Mouse (Mus musculus) neural tube, embryonic 11.5 days (tissue): ENCODE measurements at regions not wholly inside any gene's neighbourhood (a gene's known extent, or its start where the extent isn't known, plus 50 kb on each side); places are given as distances from the start of the nearest gene placed in this dataset.

Experiments used
- ATAC-seq: fragments of 200-750 bp; cut with Nextera tagmentation; 2 replicates; pipeline ENCODE4 v1.8.0; 2017; ENCODE audit warnings: moderate number of reproducible peaks, mild to moderate bottlenecking, moderate TSS enrichment, moderate library complexity; ENCODE audit not compliant: insufficient read depth, low FRiP score, low TSS enrichment
- DNase-seq: peaks from one replicate; pipeline ENCODE4 v3.0.0-alpha.2; 2015; ENCODE audit warnings: low spot score
- H3K27ac ChIP-seq: fragments of 300-500 bp; sonication (generic); 2 replicates; pipeline ENCODE4 v1.5.1; 2014; ENCODE audit warnings: low read depth, mild to moderate bottlenecking, low read length
- H3K27me3 ChIP-seq: fragments of 300-500 bp; sonication (generic); 2 replicates; pipeline ENCODE4 v1.6.1; 2014; ENCODE audit warnings: mild to moderate bottlenecking, low read length, mixed read lengths; ENCODE audit not compliant: control insufficient read depth, insufficient read depth
- H3K36me3 ChIP-seq: fragments of 300-500 bp; sonication (generic); 2 replicates; pipeline ENCODE4 v1.6.1; 2014; ENCODE audit warnings: mild to moderate bottlenecking, low read length, moderate library complexity, mixed read lengths; ENCODE audit not compliant: control insufficient read depth, insufficient read depth
- H3K4me1 ChIP-seq: fragments of 300-500 bp; sonication (generic); 2 replicates; pipeline ENCODE4 v1.6.1; 2014; ENCODE audit warnings: low read length, mixed read lengths; ENCODE audit not compliant: control insufficient read depth, insufficient read depth
- H3K4me2 ChIP-seq: fragments of 300-500 bp; sonication (generic); 2 replicates; pipeline ENCODE4 v1.6.1; 2014; ENCODE audit warnings: low read depth, mild to moderate bottlenecking, moderate library complexity
- H3K4me3 ChIP-seq: fragments of 300-500 bp; sonication (generic); 2 replicates; pipeline ENCODE4 v1.5.1; 2014; ENCODE audit warnings: low read depth, low read length
- H3K9ac ChIP-seq: fragments of 300-500 bp; sonication (generic); 2 replicates; pipeline ENCODE4 v1.6.1; 2014; ENCODE audit warnings: mild to moderate bottlenecking, low read length
- H3K9me3 ChIP-seq: fragments of 300-500 bp; sonication (generic); 2 replicates; pipeline ENCODE4 v1.6.1; 2016; ENCODE audit warnings: low read length; ENCODE audit not compliant: control insufficient read depth
- WGBS: fragments of 180-500 bp; shearing (Covaris S2); extraction: QIAGEN DNeasy Blood & Tissue Kit; methylation state at CpG from one replicate; pipeline ENCODE4 v1.1.7; 2014; 5-methylcytosine and 5-hydroxymethylcytosine counted together

GRCm38 (mm10) chr1:80874140-80874849 lies 116.0 kb upstream of the Dock10 start:
- ATAC-seq (no peak), DNase-seq (no peak)
- WGBS: 87% methylated on average over 4 of the region's 4 CpGs

GRCm38 (mm10) chr1:80873596-80873995 lies 115.3 kb upstream of the Dock10 start:
- Histone ChIP-seq H3K4me2 (no peak overlapping the region), H3K4me3 (no peak overlapping the region), H3K9me3 (no peaks in the 10 kb centered on the region), H3K9ac (no peak overlapping the region), H3K27ac (no peak overlapping the region), H3K36me3 (no peaks in the 10 kb centered on the region), H3K4me1 (no peaks in the 10 kb centered on the region), H3K27me3 (no peaks in the 10 kb centered on the region)
- 80% methylated on average over 2 of the region's 2 CpGs for WGBS
- no peak for DNase-seq
- ATAC-seq: no peak

More at GRCm38 (mm10) chr1:80874140-80874849, 116.0 kb upstream of the Dock10 start:
- Histone ChIP-seq H3K4me2 (no peak overlapping the region), H3K9me3 (no peaks in the 10 kb centered on the region), H3K4me1 (no peaks in the 10 kb centered on the region), H3K27me3 (no peaks in the 10 kb centered on the region), H3K9ac (no peak overlapping the region), H3K36me3 (no peaks in the 10 kb centered on the region), H3K4me3 (no peak overlapping the region), H3K27ac (no peak overlapping the region)

- H3K4me2 ChIP-seq: no peak overlapping the region
- no peak overlapping the region for H3K27ac ChIP-seq
- H3K4me3 ChIP-seq: no peak overlapping the region
- no peaks in the 10 kb centered on the region for H3K4me1 ChIP-seq
- no peaks in the 10 kb centered on the region for H3K27me3 ChIP-seq
- ATAC-seq (no peak), DNase-seq (no peak)
- H3K36me3 ChIP-seq: no peaks in the 10 kb centered on the region
- no peak overlapping the region for H3K9ac ChIP-seq
- H3K9me3 ChIP-seq: no peaks in the 10 kb centered on the region
These were observed 110.5 kb upstream of the Dock10 start for GRCm38 (mm10) chr1:80868805-80869204.

- Histone ChIP-seq H3K36me3 (no peaks in the 10 kb centered on the region), H3K4me2 (no peak overlapping the region), H3K4me3 (no peak overlapping the region), H3K9me3 (no peaks in the 10 kb centered on the region), H3K27ac (no peak overlapping the region), H3K9ac (no peak overlapping the region), H3K4me1 (no peaks in the 10 kb centered on the region), H3K27me3 (no peaks in the 10 kb centered on the region)
- DNase-seq (no peak), ATAC-seq (no peak)
- WGBS: 86% methylated on average over 2 of the region's 2 CpGs
These were observed 98.7 kb upstream of the Dock10 start for GRCm38 (mm10) chr1:80856981-80857380.

- no peaks in the 10 kb centered on the region for H3K27me3 ChIP-seq
- no peak overlapping the region for H3K4me2 ChIP-seq
- no peak overlapping the region for H3K27ac ChIP-seq
- no peak for DNase-seq
- no peak overlapping the region for H3K4me3 ChIP-seq
- H3K4me1 ChIP-seq: no peaks in the 10 kb centered on the region
- no peak for ATAC-seq
- H3K9me3 ChIP-seq: no peaks in the 10 kb centered on the region
- H3K36me3 ChIP-seq: no peaks in the 10 kb centered on the region
- H3K9ac ChIP-seq: no peak overlapping the region
- WGBS: 86% methylated on average over 2 of the region's 2 CpGs
These were observed 96.8 kb upstream of the Dock10 start for GRCm38 (mm10) chr1:80854945-80855656.

- Histone ChIP-seq H3K4me1 (no peaks in the 10 kb centered on the region), H3K27me3 (no peaks in the 10 kb centered on the region), H3K4me2 (no peak overlapping the region), H3K36me3 (no peaks in the 10 kb centered on the region), H3K9me3 (no peaks in the 10 kb centered on the region), H3K27ac (no peak overlapping the region), H3K9ac (no peak overlapping the region), H3K4me3 (no peak overlapping the region)
- 71% methylated on average over 7 of the region's 7 CpGs for WGBS
- ATAC-seq (no peak), DNase-seq (no peak)
These were observed 96.0 kb upstream of the Dock10 start for GRCm38 (mm10) chr1:80854289-80854701.

GRCm38 (mm10) chr1:80852761-80853160 lies 94.4 kb upstream of the Dock10 start:
- H3K9me3 ChIP-seq: no peaks in the 10 kb centered on the region
- no peaks in the 10 kb centered on the region for H3K4me1 ChIP-seq
- no peak overlapping the region for H3K4me2 ChIP-seq
- H3K36me3 ChIP-seq: no peaks in the 10 kb centered on the region
- H3K27ac ChIP-seq: no peak overlapping the region
- no peak overlapping the region for H3K4me3 ChIP-seq
- H3K27me3 ChIP-seq: no peaks in the 10 kb centered on the region
- H3K9ac ChIP-seq: no peak overlapping the region
- ATAC-seq (no peak), DNase-seq (no peak)
- 61% methylated on average over 2 of the region's 2 CpGs for WGBS

GRCm38 (mm10) chr1:80830196-80830794 lies 72.0 kb upstream of the Dock10 start:
- no peak for ATAC-seq
- no peak for DNase-seq

GRCm38 (mm10) chr1:80826383-80826782 lies 68.1 kb upstream of the Dock10 start:
- no peak overlapping the region for H3K4me2 ChIP-seq
- no peaks in the 10 kb centered on the region for H3K27me3 ChIP-seq
- no peak for ATAC-seq
- H3K9me3 ChIP-seq: no peaks in the 10 kb centered on the region
- no peak overlapping the region for H3K9ac ChIP-seq
- no peaks in the 10 kb centered on the region for H3K4me1 ChIP-seq
- 77% methylated on average over 1 of the region's 1 CpGs for WGBS
- no peak for DNase-seq
- H3K36me3 ChIP-seq: no peaks in the 10 kb centered on the region
- H3K27ac ChIP-seq: no peak overlapping the region
- H3K4me3 ChIP-seq: no peak overlapping the region

More at GRCm38 (mm10) chr1:80830196-80830794, 72.0 kb upstream of the Dock10 start:
- H3K4me3 ChIP-seq: no peak overlapping the region
- no peak overlapping the region for H3K27ac ChIP-seq
- no peak overlapping the region for H3K9ac ChIP-seq
- H3K36me3 ChIP-seq: no peaks in the 10 kb centered on the region
- H3K4me1 ChIP-seq: no peaks in the 10 kb centered on the region
- H3K27me3 ChIP-seq: no peaks in the 10 kb centered on the region
- no peak overlapping the region for H3K4me2 ChIP-seq
- no peaks in the 10 kb centered on the region for H3K9me3 ChIP-seq
